Mouse (Mus musculus) testis, adult 2 months (tissue): ENCODE data around the gene Bhlhe41.

Experiments
- CTCF ChIP-seq: fragments of 200-500 bp; IDR thresholded peaks from 2 replicates; pipeline ENCODE4 v1.5.1; 2012; ENCODE audit warnings: low read depth, mild to moderate bottlenecking, inconsistent platforms, low read length, moderate library complexity; ENCODE audit not compliant: control insufficient read depth, insufficient read depth, insufficient replicate concordance
- POLR2A ChIP-seq: fragments of 200-500 bp; IDR thresholded peaks from 2 replicates; pipeline ENCODE4 v1.6.1; 2012; ENCODE audit warnings: low read depth, mild to moderate bottlenecking, inconsistent platforms, low read length, moderate library complexity; ENCODE audit not compliant: control insufficient read depth

- TF ChIP-seq CTCF: no peak
- no peak for TF ChIP-seq POLR2A
These were observed 14.6 kb downstream of the Bhlhe41 start for GRCm38 (mm10) chr6:145850789-145851188.
